Mouse (Mus musculus) CH12.LX (cell line): Measurements from ENCODE around the gene Defb47.

Experiments
- CHD2 ChIP-seq: IDR thresholded peaks from 2 replicates; pipeline ENCODE4 v1.6.1; 2011; ENCODE audit warnings: low read length, improper control_type of control experiment
- CTCF ChIP-seq, 2 experiments: IDR thresholded peaks in 1 of 2; conservative IDR thresholded peaks in 1 of 2; 2 replicates each; pipeline ENCODE4 v1.5.1; 2011 to 2012; ENCODE audit warnings: low read depth in 2 of 2, low read length in 2 of 2, improper control_type of control experiment in 1 of 2, inconsistent platforms in 1 of 2, mild to moderate bottlenecking in 1 of 2, moderate library complexity in 1 of 2
- ETS1 ChIP-seq: conservative IDR thresholded peaks from 2 replicates; pipeline ENCODE4 v1.6.1; 2012; ENCODE audit warnings: low read depth, mild to moderate bottlenecking, inconsistent platforms, low read length, improper control_type of control experiment, moderate library complexity
- HCFC1 ChIP-seq: IDR thresholded peaks from 2 replicates; pipeline ENCODE4 v1.6.1; 2012; ENCODE audit warnings: low read depth, mild to moderate bottlenecking, inconsistent platforms, low read length, improper control_type of control experiment
- NELFE ChIP-seq: IDR thresholded peaks from 2 replicates; pipeline ENCODE4 v1.6.1; 2011; ENCODE audit warnings: low read depth, low read length, improper control_type of control experiment
- POLR2A ChIP-seq: IDR thresholded peaks from 2 replicates; pipeline ENCODE4 v1.6.1; 2011; ENCODE audit warnings: low read depth, mild to moderate bottlenecking, improper control_type of control experiment, low read length
- UBTF ChIP-seq: IDR thresholded peaks from 2 replicates; pipeline ENCODE4 v1.6.1; 2012; ENCODE audit warnings: low read depth, mild to moderate bottlenecking, inconsistent platforms, low read length, improper control_type of control experiment, moderate library complexity

DNA sequence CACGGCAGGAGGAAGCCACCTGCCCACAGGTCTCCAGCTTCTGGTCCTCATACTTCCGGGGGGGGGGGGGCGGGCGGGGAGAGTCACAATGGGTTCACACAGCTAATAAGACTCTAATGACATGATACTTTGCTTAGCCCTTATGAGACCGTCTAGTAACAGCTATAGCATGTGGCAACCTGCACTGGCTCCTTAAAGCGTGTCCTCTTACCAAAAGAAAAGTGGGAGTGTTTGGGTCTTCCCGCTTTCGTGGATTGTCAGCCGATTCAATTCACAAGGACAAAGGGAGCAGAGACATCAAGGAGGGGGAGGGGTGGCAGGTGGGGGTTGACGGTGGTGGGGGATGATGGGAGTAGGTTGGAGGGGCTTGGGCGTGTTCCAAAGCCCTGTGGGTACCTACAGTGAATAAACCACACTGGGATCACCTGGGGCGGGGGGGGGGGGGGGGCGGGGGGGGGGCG lies 52.1 kb downstream of the Defb47 start, which contains the start of gene Defb30:
- TF ChIP-seq CTCF (conservative IDR thresholded peaks at IDR 0.05 in 1 of 2, IDR thresholded peaks at IDR 0.05 in 1 of 2; ENCODE audit: low read depth in 2 of 2, low read length in 2 of 2) (no peak), ETS1 (no peak), POLR2A (no peak), UBTF (no peak), CHD2 (no peak), NELFE (no peak), HCFC1 (no peak)
